Mouse (Mus musculus) liver, adult 2 months (tissue): ENCODE measurements around the gene Zkscan7.

Source experiments
- CTCF ChIP-seq: fragments of 200-500 bp; IDR thresholded peaks from 2 replicates; pipeline ENCODE4 v1.5.1; 2011; ENCODE audit warnings: low read depth, low read length, control low read depth
- POLR2A ChIP-seq: fragments of 200-500 bp; IDR thresholded peaks from 2 replicates; pipeline ENCODE4 v1.6.1; 2011; ENCODE audit warnings: low read length, control low read depth; ENCODE audit not compliant: insufficient read depth; ENCODE audit errors: extremely low read depth

GRCm38 (mm10) chr9:122864848-122865247 lies 20.6 kb upstream of the Zkscan7 start:
- TF ChIP-seq CTCF: no peak
- TF ChIP-seq POLR2A: no peak
